Mouse (Mus musculus) lung, postnatal 0 days (tissue): ENCODE measurements around the gene Ftl1-ps1. TPM values are rescaled to one million over a fixed set of nuclear protein-coding genes. Genes with fewer than 3 reads are reported as not detected.
A peak's percentile ranks its signal among the peaks of the same experiment; 100 is the strongest.

Experiments used
- ATAC-seq: fragments of 200-750 bp; cut with Nextera tagmentation; 2 replicates; pipeline ENCODE4 v1.8.0; 2017; ENCODE audit warnings: moderate library complexity
- DNase-seq: peaks from one replicate; pipeline ENCODE4 v3.0.0-alpha.2; 2016; ENCODE audit warnings: low spot score
- H3K27ac ChIP-seq: fragments of 300-500 bp; sonication (generic); 2 replicates; pipeline ENCODE4 v1.5.1; 2014; ENCODE audit warnings: antibody characterized with exemption, mild to moderate bottlenecking, low read length, mixed read lengths
- H3K27me3 ChIP-seq: fragments of 300-500 bp; sonication (generic); replicated peaks from 2 replicates; pipeline ENCODE4 v1.6.1; 2014; ENCODE audit warnings: low read length, mixed read lengths; ENCODE audit not compliant: insufficient read depth
- H3K36me3 ChIP-seq: fragments of 300-500 bp; sonication (generic); 2 replicates; pipeline ENCODE4 v1.6.1; 2014; ENCODE audit warnings: low read length, mixed read lengths; ENCODE audit not compliant: insufficient read depth
- H3K4me1 ChIP-seq: fragments of 300-500 bp; sonication (generic); 2 replicates; pipeline ENCODE4 v1.6.1; 2014; ENCODE audit warnings: antibody characterized with exemption, low read depth, low read length, mixed read lengths; ENCODE audit not compliant: insufficient read depth
- H3K4me2 ChIP-seq: fragments of 300-500 bp; sonication (generic); replicated peaks from 2 replicates; pipeline ENCODE4 v1.6.1; 2014; ENCODE audit warnings: low read depth, mild to moderate bottlenecking, low read length, moderate library complexity, mixed read lengths
- H3K4me3 ChIP-seq: fragments of 300-500 bp; sonication (generic); 2 replicates; pipeline ENCODE4 v1.5.1; 2014; ENCODE audit warnings: low read depth, low read length
- H3K9ac ChIP-seq: fragments of 300-500 bp; sonication (generic); replicated peaks from 2 replicates; pipeline ENCODE4 v1.6.1; 2014; ENCODE audit warnings: low read depth, mild to moderate bottlenecking
- H3K9me3 ChIP-seq: fragments of 300-500 bp; sonication (generic); 2 replicates; pipeline ENCODE4 v1.6.1; 2016; ENCODE audit warnings: low read length, mixed read lengths
- CTCF ChIP-seq: IDR thresholded peaks from 2 replicates; pipeline ENCODE4 v1.5.1; 2016; ENCODE audit warnings: antibody characterized with exemption, mild to moderate bottlenecking
- EP300 ChIP-seq: IDR thresholded peaks from 2 replicates; pipeline ENCODE4 v1.6.1; 2016; ENCODE audit warnings: antibody characterized with exemption, mild to moderate bottlenecking, control low read depth
- WGBS: fragments of 180-500 bp; shearing (Covaris S2); extraction: QIAGEN DNeasy Blood & Tissue Kit; methylation state at CpG from one replicate; pipeline ENCODE4 v1.1.7; 2014; 5-methylcytosine and 5-hydroxymethylcytosine counted together
- polyA plus RNA-seq: library from polyadenylated mRNA; unstranded; fragments of >200 nt; fragmentation: Nextera tagmentation; extraction: Ambion mirVana; gene quantifications from 2 replicates; pipeline ENCODE4 v1.2.1, GENCODE M21; 2015

The Ftl1-ps1 gene
- polyA plus RNA-seq, result 120 and 125 TPM in 2 replicates

- ATAC-seq (peak; percentile 33; the same call in 1 of the 2 replicates), DNase-seq (peak; percentile 6)
- Histone ChIP-seq H3K27ac (no peak within 1 kb of the TSS), H3K9me3 (no peaks in the 10 kb centered on the region), H3K4me3 (no peak within 1 kb of the TSS), H3K9ac (no peak within 1 kb of the TSS), H3K36me3 (no peaks in the 10 kb centered on the region), H3K4me2 (no peak within 1 kb of the TSS), H3K4me1 (no peaks in the 10 kb centered on the region), H3K27me3 (no peaks in the 10 kb centered on the region)
- TF ChIP-seq CTCF (no peak), EP300 (no peak)
- 11% methylated on average over 11 of the region's 11 CpGs for WGBS
Measured at GRCm38 (mm10) chr13:74399298-74399839, at the start of gene Ftl1-ps1. Gene Ftl1-ps1, plus strand, starts transcription at chr13:74399694.

- DNase-seq, result no peak
- Histone ChIP-seq H3K27ac (peak overlapping the region; percentile 23; the same call in 1 of the 2 replicates), H3K4me1 (peaks cover 5% of the 10 kb centered on the region; the same call in 1 of the 2 replicates), H3K4me2 (peak overlapping the region; percentile 53), H3K4me3 (peak overlapping the region; percentile 71), H3K9ac (peak overlapping the region; percentile 85), H3K27me3 (no peaks in the 10 kb centered on the region), H3K9me3 (no peaks in the 10 kb centered on the region), H3K36me3 (no peaks in the 10 kb centered on the region)
- ATAC-seq, result peak; percentile 51
- WGBS, result under 1% methylated on average over 15 of the region's 15 CpGs
- TF ChIP-seq CTCF, result no peak
- no peak for TF ChIP-seq EP300
Measured at GRCm38 (mm10) chr13:74350435-74350906, 49.0 kb upstream of the Ftl1-ps1 start.

- H3K27ac ChIP-seq, result no peak overlapping the region
- H3K4me3 ChIP-seq, result no peak overlapping the region
- no peak for DNase-seq
- no peaks in the 10 kb centered on the region for H3K9me3 ChIP-seq
- no peak overlapping the region for H3K4me2 ChIP-seq
- H3K9ac ChIP-seq, result no peak overlapping the region
- H3K4me1 ChIP-seq, result no peaks in the 10 kb centered on the region
- no peaks in the 10 kb centered on the region for H3K27me3 ChIP-seq
- 94% methylated on average over 13 of the region's 13 CpGs for WGBS
- TF ChIP-seq CTCF (no peak), EP300 (no peak)
- no peaks in the 10 kb centered on the region; the same call in 1 of the 2 replicates for H3K36me3 ChIP-seq
- no peak for ATAC-seq
Measured at GRCm38 (mm10) chr13:74356491-74356890, 43.0 kb upstream of the Ftl1-ps1 start.

GRCm38 (mm10) chr13:74362218-74362617 lies 37.3 kb upstream of the Ftl1-ps1 start:
- no peak overlapping the region for H3K4me3 ChIP-seq
- TF ChIP-seq EP300, result no peak
- no peak for TF ChIP-seq CTCF

GRCm38 (mm10) chr13:74363176-74363858 lies 36.2 kb upstream of the Ftl1-ps1 start:
- no peak overlapping the region for H3K4me3 ChIP-seq
- no peak overlapping the region for H3K4me2 ChIP-seq
- no peaks in the 10 kb centered on the region for H3K27me3 ChIP-seq
- no peaks in the 10 kb centered on the region; the same call in 1 of the 2 replicates for H3K36me3 ChIP-seq
- DNase-seq, result no peak
- H3K9ac ChIP-seq, result no peak overlapping the region
- H3K4me1 ChIP-seq, result peaks cover 4% of the 10 kb centered on the region; the same call in 1 of the 2 replicates
- H3K9me3 ChIP-seq, result no peaks in the 10 kb centered on the region
- H3K27ac ChIP-seq, result no peak overlapping the region
- peak; percentile 1; the same call in 1 of the 2 replicates for ATAC-seq
- TF ChIP-seq CTCF, result no peak
- TF ChIP-seq EP300, result no peak
- WGBS, result 85% methylated on average over 13 of the region's 13 CpGs

More at GRCm38 (mm10) chr13:74362218-74362617, 37.3 kb upstream of the Ftl1-ps1 start:
- DNase-seq (no peak), ATAC-seq (no peak)
- Histone ChIP-seq H3K9ac (no peak overlapping the region), H3K27me3 (no peaks in the 10 kb centered on the region), H3K4me1 (peaks cover 4% of the 10 kb centered on the region; the same call in 1 of the 2 replicates), H3K36me3 (no peaks in the 10 kb centered on the region; the same call in 1 of the 2 replicates), H3K9me3 (no peaks in the 10 kb centered on the region), H3K27ac (no peak overlapping the region), H3K4me2 (no peak overlapping the region)
- WGBS, result 71% methylated on average over 2 of the region's 2 CpGs

- Histone ChIP-seq H3K27ac (no peak within 1 kb of the TSS), H3K4me3 (no peak within 1 kb of the TSS), H3K4me1 (peaks cover 4% of the 10 kb centered on the region; the same call in 1 of the 2 replicates), H3K9me3 (no peaks in the 10 kb centered on the region), H3K4me2 (no peak within 1 kb of the TSS), H3K27me3 (no peaks in the 10 kb centered on the region), H3K9ac (no peak within 1 kb of the TSS), H3K36me3 (no peaks in the 10 kb centered on the region; the same call in 1 of the 2 replicates)
- peak; percentile 32 for DNase-seq
- ATAC-seq, result peak; percentile 52
- 34% methylated on average over 8 of the region's 8 CpGs for WGBS
- TF ChIP-seq EP300 (no peak), CTCF (peak; percentile 2; the same call in 1 of the 2 replicates)
Measured at GRCm38 (mm10) chr13:74363859-74364235, 35.6 kb upstream of the Ftl1-ps1 start, which contains the start of gene Lrrc14b. Gene Lrrc14b, minus strand, starts transcription at chr13:74364005.
